Mouse (Mus musculus) kidney, embryonic 14.5 days (tissue): ENCODE measurements around the gene Ugt1a5. TPM values are rescaled to one million over a fixed set of nuclear protein-coding genes. Genes with fewer than 3 reads are reported as not detected.

Experiments
- ATAC-seq: fragments of 200-750 bp; cut with Nextera tagmentation; 2 replicates; pipeline ENCODE4 v1.8.0; 2017; ENCODE audit warnings: moderate number of reproducible peaks, mild to moderate bottlenecking, moderate TSS enrichment, moderate library complexity; ENCODE audit not compliant: low FRiP score, low TSS enrichment
- H3K27ac ChIP-seq: fragments of 300-500 bp; sonication (generic); 2 replicates; pipeline ENCODE4 v1.5.1; 2014; ENCODE audit warnings: low read depth, mild to moderate bottlenecking, low read length, moderate library complexity, mixed read lengths
- H3K27me3 ChIP-seq: fragments of 300-500 bp; sonication (generic); 2 replicates; pipeline ENCODE4 v1.6.1; 2014; ENCODE audit warnings: mild to moderate bottlenecking, low read length; ENCODE audit not compliant: control insufficient read depth, insufficient read depth
- H3K36me3 ChIP-seq: fragments of 300-500 bp; sonication (generic); 2 replicates; pipeline ENCODE4 v1.6.1; 2014; ENCODE audit warnings: low read length, mixed read lengths; ENCODE audit not compliant: control insufficient read depth, insufficient read depth
- H3K4me1 ChIP-seq: fragments of 300-500 bp; sonication (generic); 2 replicates; pipeline ENCODE4 v1.6.1; 2014; ENCODE audit warnings: low read length, mixed read lengths; ENCODE audit not compliant: control insufficient read depth, insufficient read depth
- H3K4me2 ChIP-seq: fragments of 300-500 bp; sonication (generic); replicated peaks from 2 replicates; pipeline ENCODE4 v1.6.1; 2014; ENCODE audit warnings: low read depth, mild to moderate bottlenecking, low read length
- H3K4me3 ChIP-seq: fragments of 300-500 bp; sonication (generic); 2 replicates; pipeline ENCODE4 v1.5.1; 2014; ENCODE audit warnings: mild to moderate bottlenecking, low read length
- H3K9ac ChIP-seq: fragments of 300-500 bp; sonication (generic); 2 replicates; pipeline ENCODE4 v1.6.1; 2014; ENCODE audit warnings: low read depth, mild to moderate bottlenecking, low read length, moderate library complexity
- H3K9me3 ChIP-seq: fragments of 300-500 bp; sonication (generic); 2 replicates; pipeline ENCODE4 v1.6.1; 2016; ENCODE audit warnings: low read length; ENCODE audit not compliant: control insufficient read depth
- WGBS: fragments of 180-500 bp; shearing (Covaris S2); extraction: QIAGEN DNeasy Blood & Tissue Kit; methylation state at CpG from one replicate; pipeline ENCODE4 v1.1.7; 2014; 5-methylcytosine and 5-hydroxymethylcytosine counted together
- polyA plus RNA-seq: library from polyadenylated mRNA; unstranded; fragments of >200 nt; fragmentation: Nextera tagmentation; extraction: Ambion mirVana; gene quantifications from 2 replicates; pipeline ENCODE4 v1.2.1, GENCODE M21; 2014

Ugt1a5 gene
- polyA plus RNA-seq, 1 experiment from 2014 or later = not detected

DNA sequence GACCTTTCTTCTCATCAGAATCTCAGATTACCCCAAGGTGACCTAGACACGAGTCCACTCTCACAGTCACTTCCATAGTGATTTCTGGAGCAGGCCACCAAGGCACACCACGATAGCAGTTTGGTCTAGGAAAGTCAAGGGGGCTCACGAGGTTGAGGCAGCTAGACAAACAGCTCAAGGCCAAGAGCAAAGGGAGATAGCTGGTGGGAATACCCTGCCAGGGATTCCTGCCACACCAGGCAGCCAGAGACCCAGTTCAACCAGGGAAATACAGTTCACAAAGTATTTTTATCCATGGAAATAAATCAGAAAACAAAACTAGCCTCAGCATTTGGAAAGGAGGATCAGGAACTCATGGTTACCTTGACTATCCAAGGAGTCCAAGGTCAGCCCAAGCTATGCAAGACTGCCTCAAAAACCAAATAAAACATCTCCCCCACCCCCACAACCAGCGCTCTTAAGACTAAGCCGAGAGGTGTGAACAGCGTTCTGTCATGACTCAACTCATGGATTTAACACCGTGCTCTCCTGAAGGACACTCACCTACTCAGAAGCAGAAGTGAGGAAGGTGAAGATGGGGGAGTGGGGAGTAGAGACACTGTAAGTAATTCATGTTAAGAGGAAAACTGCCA, 98.5 kb downstream of the Ugt1a5 start:
- Histone ChIP-seq H3K4me1 (no peaks in the 10 kb centered on the region; the same call in 1 of the 2 replicates), H3K27ac (no peak overlapping the region), H3K4me3 (no peak overlapping the region), H3K36me3 (peaks cover 93% of the 10 kb centered on the region), H3K9me3 (peaks cover 5% of the 10 kb centered on the region; the same call in 1 of the 2 replicates), H3K4me2 (no peak overlapping the region), H3K27me3 (no peaks in the 10 kb centered on the region), H3K9ac (no peak overlapping the region)
- 87% methylated on average over 7 of the region's 7 CpGs for WGBS
- ATAC-seq = no peak

DNA sequence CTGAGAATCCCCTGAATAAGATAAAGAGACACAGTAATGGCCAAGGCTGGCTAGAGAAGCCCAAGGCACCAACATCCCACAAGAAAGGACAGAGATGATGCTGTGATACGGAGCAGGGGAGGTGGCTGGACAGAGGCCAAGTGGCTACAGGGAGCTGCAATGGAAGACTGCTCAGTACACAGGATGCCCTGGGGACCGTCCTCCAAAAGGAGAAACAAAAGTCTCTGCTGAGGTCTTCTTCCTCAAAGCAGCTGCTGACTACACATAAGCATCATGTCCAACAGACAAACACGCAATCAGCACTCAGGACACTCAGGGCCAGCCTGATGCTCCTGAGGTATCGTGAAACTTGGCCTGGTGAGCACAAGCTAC, 99.0 kb downstream of the Ugt1a5 start:
- no peak overlapping the region for H3K4me3 ChIP-seq
- H3K9ac ChIP-seq = no peak overlapping the region
- peaks cover 5% of the 10 kb centered on the region; the same call in 1 of the 2 replicates for H3K9me3 ChIP-seq
- no peak overlapping the region for H3K4me2 ChIP-seq
- H3K27ac ChIP-seq = no peak overlapping the region
- H3K36me3 ChIP-seq = peaks cover 98% of the 10 kb centered on the region
- H3K4me1 ChIP-seq = no peaks in the 10 kb centered on the region
- WGBS = 82% methylated on average over 4 of the region's 4 CpGs
- no peak for ATAC-seq
- H3K27me3 ChIP-seq = no peaks in the 10 kb centered on the region

DNA sequence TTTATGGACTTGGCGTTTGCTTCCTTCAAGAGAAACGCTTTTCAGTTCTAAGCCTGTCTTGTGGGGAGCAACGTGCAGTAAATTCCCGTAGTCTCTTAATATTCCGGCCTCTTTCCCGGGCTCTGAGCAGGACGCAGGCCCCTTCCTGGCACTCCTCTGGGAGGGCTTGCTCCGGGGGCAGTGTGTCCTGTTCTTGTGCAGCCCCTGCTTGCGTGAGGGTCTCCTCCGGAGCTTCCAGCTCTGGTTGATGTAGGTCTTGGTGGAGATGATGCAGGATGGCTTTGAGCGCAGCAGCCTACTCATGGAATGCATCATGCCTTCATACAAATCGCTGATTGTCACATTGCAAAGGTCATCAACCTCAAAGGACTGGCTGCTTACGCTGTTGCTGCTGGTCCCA, 100.3 kb downstream of the Ugt1a5 start:
- H3K4me2 ChIP-seq = no peak overlapping the region
- peaks cover 5% of the 10 kb centered on the region; the same call in 1 of the 2 replicates for H3K9me3 ChIP-seq
- ATAC-seq = no peak
- no peaks in the 10 kb centered on the region for H3K27me3 ChIP-seq
- H3K36me3 ChIP-seq = peaks cover 91% of the 10 kb centered on the region
- H3K9ac ChIP-seq = no peak overlapping the region
- no peaks in the 10 kb centered on the region for H3K4me1 ChIP-seq
- 87% methylated on average over 13 of the region's 13 CpGs for WGBS
- no peak overlapping the region for H3K4me3 ChIP-seq
- H3K27ac ChIP-seq = no peak overlapping the region

DNA sequence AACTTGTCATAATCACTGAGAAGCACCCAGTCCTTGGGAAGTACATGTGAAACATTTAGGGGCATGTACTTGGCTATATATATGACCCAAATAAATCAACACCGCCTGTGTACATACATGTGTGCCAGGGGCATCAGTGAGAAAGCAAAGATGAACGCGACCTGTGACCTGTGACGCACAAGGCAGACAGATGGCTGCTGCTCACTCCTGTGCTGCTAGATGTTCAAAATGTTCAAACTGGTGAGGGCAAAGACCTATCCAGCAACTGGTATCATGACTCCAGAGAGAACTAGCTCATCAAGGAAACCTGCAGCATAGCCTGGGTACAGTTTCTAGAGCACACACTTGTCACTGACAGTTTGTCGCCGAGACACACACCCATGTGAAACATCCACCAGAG, 101.7 kb downstream of the Ugt1a5 start:
- no peak overlapping the region for H3K27ac ChIP-seq
- peaks cover 5% of the 10 kb centered on the region; the same call in 1 of the 2 replicates for H3K9me3 ChIP-seq
- H3K4me3 ChIP-seq = no peak overlapping the region
- no peaks in the 10 kb centered on the region for H3K4me1 ChIP-seq
- 93% methylated on average over 6 of the region's 6 CpGs for WGBS
- H3K4me2 ChIP-seq = no peak overlapping the region
- H3K36me3 ChIP-seq = peaks cover 90% of the 10 kb centered on the region
- ATAC-seq = no peak
- H3K27me3 ChIP-seq = no peaks in the 10 kb centered on the region
- H3K9ac ChIP-seq = no peak overlapping the region

DNA sequence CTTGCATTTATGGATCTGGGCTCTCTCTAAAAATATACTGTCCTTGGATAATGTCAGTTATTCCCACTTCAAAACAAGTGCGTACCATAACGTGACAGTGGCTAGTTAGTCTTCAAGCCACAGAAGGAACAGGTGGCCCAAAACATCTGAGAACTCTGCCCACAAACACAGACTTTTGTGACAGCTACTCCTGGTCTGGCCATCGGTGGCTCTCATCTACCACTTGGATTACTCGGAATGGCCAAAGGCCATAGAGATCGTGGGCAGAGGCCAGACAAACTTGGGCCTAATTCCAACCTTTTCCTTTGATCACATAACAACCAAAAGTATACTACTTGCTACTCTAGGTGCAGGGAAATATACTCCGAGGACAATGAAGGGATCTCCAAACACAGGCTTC, 102.3 kb downstream of the Ugt1a5 start:
- WGBS = 87% methylated on average over 6 of the region's 6 CpGs
- Histone ChIP-seq H3K4me3 (no peak overlapping the region), H3K27ac (no peak overlapping the region), H3K9me3 (peaks cover 5% of the 10 kb centered on the region; the same call in 1 of the 2 replicates), H3K9ac (no peak overlapping the region), H3K36me3 (peaks cover 90% of the 10 kb centered on the region), H3K4me1 (no peaks in the 10 kb centered on the region), H3K27me3 (no peaks in the 10 kb centered on the region), H3K4me2 (no peak overlapping the region)
- ATAC-seq = no peak

Other genes starting within 250 kb of the Ugt1a5 start
- gene Usp40, start 157.5 kb upstream of the Ugt1a5 start, polyA plus RNA-seq = 26.6 and 41.5 TPM in 2 replicates
- 5.0 and 9.2 TPM in 2 replicates for gene Ugt1a10, start 110.6 kb upstream of the Ugt1a5 start, polyA plus RNA-seq
- gene Ugt1a9, start 95.2 kb upstream of the Ugt1a5 start, polyA plus RNA-seq = 1.5 and 2.5 TPM in 2 replicates
- not detected in 2 replicates for gene Ugt1a8, start 78.2 kb upstream of the Ugt1a5 start, polyA plus RNA-seq
- gene Ugt1a7c, start 71.0 kb upstream of the Ugt1a5 start, polyA plus RNA-seq = 4.6 and 6.1 TPM in 2 replicates
- gene Ugt1a6b, start 62.8 kb upstream of the Ugt1a5 start, polyA plus RNA-seq = 0.11 TPM in 1 of 2 replicates, not detected in the other
- 1.3 and 1.9 TPM in 2 replicates for gene Ugt1a6a, start 31.2 kb upstream of the Ugt1a5 start, polyA plus RNA-seq
- gene Ugt1a2, start 34.6 kb downstream of the Ugt1a5 start, polyA plus RNA-seq = 1.5 and 7.3 TPM in 2 replicates
- 9.6 and 12.7 TPM in 2 replicates for gene Dnajb3, start 39.8 kb downstream of the Ugt1a5 start, polyA plus RNA-seq
- 0.30 and 0.61 TPM in 2 replicates for gene Ugt1a1, start 45.9 kb downstream of the Ugt1a5 start, polyA plus RNA-seq
- gene Mroh2a, start 61.0 kb downstream of the Ugt1a5 start, polyA plus RNA-seq = 1.4 TPM in 2 replicates
- 98.2 and 175 TPM in 2 replicates for gene Hjurp, start 111.6 kb downstream of the Ugt1a5 start, polyA plus RNA-seq
- gene Trpm8, start 111.6 kb downstream of the Ugt1a5 start, polyA plus RNA-seq = not detected in 2 replicates
- 3.4 and 8.6 TPM in 2 replicates for gene Spp2, start 240.9 kb downstream of the Ugt1a5 start, polyA plus RNA-seq